Mouse (Mus musculus) heart, embryonic 14.5 days (tissue): ENCODE data around the gene Ctbp2. TPM values are rescaled to one million over a fixed set of nuclear protein-coding genes. Genes with fewer than 3 reads are reported as not detected.

Experiments
- ATAC-seq: fragments of 200-750 bp; cut with Nextera tagmentation; 2 replicates; pipeline ENCODE4 v1.8.0; 2017; ENCODE audit warnings: low read depth, moderate TSS enrichment; ENCODE audit not compliant: insufficient number of reproducible peaks, insufficient read depth, low FRiP score
- H3K27ac ChIP-seq, 2 experiments: fragments of 200-500 bp in 1 of 2; fragments of 300-500 bp in 1 of 2; sonication (generic) in 1 of 2; replicated peaks in 1 of 2; 2 replicates each; pipeline ENCODE4 v1.5.1; 2012 to 2014; ENCODE audit warnings: low read depth in 2 of 2, low read length in 2 of 2, control low read depth in 1 of 2, mild to moderate bottlenecking in 1 of 2, mixed read lengths in 1 of 2; ENCODE audit not compliant: control insufficient read depth in 1 of 2, insufficient read depth in 1 of 2
- H3K27me3 ChIP-seq: fragments of 300-500 bp; sonication (generic); 2 replicates; pipeline ENCODE4 v1.6.1; 2014; ENCODE audit warnings: mild to moderate bottlenecking, low read length, control low read depth; ENCODE audit not compliant: control insufficient read depth, insufficient read depth
- H3K36me3 ChIP-seq: fragments of 300-500 bp; sonication (generic); 2 replicates; pipeline ENCODE4 v1.6.1; 2014; ENCODE audit warnings: mild to moderate bottlenecking, control low read depth, low read length, mixed read lengths; ENCODE audit not compliant: control insufficient read depth, insufficient read depth
- H3K4me1 ChIP-seq, 2 experiments: fragments of 200-500 bp in 1 of 2; fragments of 300-500 bp in 1 of 2; sonication (generic) in 1 of 2; 2 replicates each; pipeline ENCODE4 v1.6.1; 2012 to 2014; ENCODE audit warnings: low read length in 2 of 2, control low read depth in 1 of 2, mixed read lengths in 1 of 2; ENCODE audit not compliant: control insufficient read depth in 2 of 2, insufficient read depth in 2 of 2
- H3K4me2 ChIP-seq: fragments of 300-500 bp; sonication (generic); 2 replicates; pipeline ENCODE4 v1.6.1; 2014; ENCODE audit warnings: mild to moderate bottlenecking, low read length
- H3K4me3 ChIP-seq, 2 experiments: fragments of 200-500 bp in 1 of 2; fragments of 300-500 bp in 1 of 2; sonication (generic) in 1 of 2; 2 replicates each; pipeline ENCODE4 v1.5.1; 2012 to 2014; ENCODE audit warnings: low read length in 2 of 2, mild to moderate bottlenecking in 2 of 2, control low read depth in 1 of 2, low read depth in 1 of 2, moderate library complexity in 1 of 2; ENCODE audit not compliant: control insufficient read depth in 1 of 2, insufficient read depth in 1 of 2
- H3K9ac ChIP-seq: fragments of 300-500 bp; sonication (generic); 2 replicates; pipeline ENCODE4 v1.6.1; 2014; ENCODE audit warnings: mild to moderate bottlenecking, low read length
- H3K9me3 ChIP-seq: fragments of 300-500 bp; sonication (generic); 2 replicates; pipeline ENCODE4 v1.6.1; 2016; ENCODE audit warnings: low read length, control low read depth; ENCODE audit not compliant: control insufficient read depth
- WGBS: fragments of 180-500 bp; shearing (Covaris S2); extraction: QIAGEN DNeasy Blood & Tissue Kit; methylation state at CpG from one replicate; pipeline ENCODE4 v1.1.7; 2014; 5-methylcytosine and 5-hydroxymethylcytosine counted together
- polyA plus RNA-seq: library from polyadenylated mRNA; unstranded; fragments of >200 nt; fragmentation: Nextera tagmentation; extraction: Ambion mirVana; gene quantifications from 2 replicates; pipeline ENCODE4 v1.2.1, GENCODE M21; 2014

The Ctbp2 gene
- polyA plus RNA-seq, result 52.1 and 54.3 TPM in 2 replicates

- Histone ChIP-seq H3K9me3 (peaks cover 8% of the 10 kb centered on the region; the same call in 1 of the 2 replicates), H3K9ac (peak within 1 kb of the TSS; percentile 98), H3K36me3 (no peaks in the 10 kb centered on the region), H3K4me2 (peak within 1 kb of the TSS; percentile 95), H3K4me1 (peaks cover 11 to 23% of the 10 kb centered on the region in 2 experiments), H3K27me3 (no peaks in the 10 kb centered on the region), H3K27ac (peak within 1 kb of the TSS; percentile 99 to 100), H3K4me3 (peak within 1 kb of the TSS; percentile 93 to 96)
- ATAC-seq, result peak; percentile 80
- under 1% methylated on average over 59 of the region's 59 CpGs for WGBS
Measured at GRCm38 (mm10) chr7:133123999-133124700, at the start of gene Ctbp2. Gene Ctbp2, minus strand, starts transcription at chr7:133124354.

- ATAC-seq, result no peak
- no peaks in the 10 kb centered on the region for H3K9me3 ChIP-seq
- H3K27me3 ChIP-seq, result no peaks in the 10 kb centered on the region
- H3K36me3 ChIP-seq, result no peaks in the 10 kb centered on the region
- 45% methylated on average over 4 of the region's 4 CpGs for WGBS
- peaks cover 6% of the 10 kb centered on the region in 2 experiments for H3K4me1 ChIP-seq
- H3K4me3 ChIP-seq, result no peak overlapping the region
- H3K4me2 ChIP-seq, result no peak overlapping the region
- no peak overlapping the region for H3K9ac ChIP-seq
- H3K27ac ChIP-seq, result 0 out of 4 replicates have a peak overlapping the region, but pooled peaks of 1 of the 2 experiments have one; percentile 14
Measured at GRCm38 (mm10) chr7:133171403-133172032, 47.4 kb upstream of the Ctbp2 start.

GRCm38 (mm10) chr7:133168928-133169327, 44.8 kb upstream of the Ctbp2 start:
- Histone ChIP-seq H3K4me2 (no peak overlapping the region), H3K27me3 (no peaks in the 10 kb centered on the region), H3K4me3 (no peak overlapping the region), H3K27ac (no peak overlapping the region), H3K4me1 (peaks cover 3% of the 10 kb centered on the region in 2 experiments; a peak in 2 of 4 replicates), H3K36me3 (no peaks in the 10 kb centered on the region), H3K9me3 (no peaks in the 10 kb centered on the region), H3K9ac (no peak overlapping the region)
- ATAC-seq, result no peak
- 97% methylated on average over 3 of the region's 3 CpGs for WGBS

- Histone ChIP-seq H3K4me3 (no peak overlapping the region), H3K4me2 (no peak overlapping the region), H3K4me1 (peaks cover 3% of the 10 kb centered on the region in 2 experiments; a peak in 2 of 4 replicates), H3K9ac (no peak overlapping the region), H3K9me3 (no peaks in the 10 kb centered on the region), H3K27ac (no peak overlapping the region), H3K36me3 (no peaks in the 10 kb centered on the region), H3K27me3 (no peaks in the 10 kb centered on the region)
- WGBS, result 79% methylated on average over 2 of the region's 2 CpGs
- no peak for ATAC-seq
Measured at GRCm38 (mm10) chr7:133167903-133168302, 43.7 kb upstream of the Ctbp2 start.

- Histone ChIP-seq H3K4me1 (peaks cover 0 to 2% of the 10 kb centered on the region in 2 experiments; a peak in 1 of 4 replicates), H3K27me3 (no peaks in the 10 kb centered on the region), H3K4me3 (no peak overlapping the region), H3K9ac (no peak overlapping the region), H3K27ac (no peak overlapping the region), H3K4me2 (no peak overlapping the region), H3K9me3 (no peaks in the 10 kb centered on the region), H3K36me3 (no peaks in the 10 kb centered on the region)
- 40% methylated on average over 2 of the region's 2 CpGs for WGBS
- ATAC-seq, result no peak
Measured at GRCm38 (mm10) chr7:133164770-133165169, 40.6 kb upstream of the Ctbp2 start.

- no peak overlapping the region for H3K27ac ChIP-seq
- 66% methylated on average over 5 of the region's 5 CpGs for WGBS
- H3K9me3 ChIP-seq, result no peaks in the 10 kb centered on the region
- H3K4me1 ChIP-seq, result peaks cover 0 to 2% of the 10 kb centered on the region in 2 experiments; a peak in 1 of 4 replicates
- H3K27me3 ChIP-seq, result no peaks in the 10 kb centered on the region
- H3K4me2 ChIP-seq, result no peak overlapping the region
- H3K4me3 ChIP-seq, result no peak overlapping the region
- H3K9ac ChIP-seq, result no peak overlapping the region
- no peaks in the 10 kb centered on the region for H3K36me3 ChIP-seq
- no peak for ATAC-seq
Measured at GRCm38 (mm10) chr7:133163011-133163410, 38.9 kb upstream of the Ctbp2 start.

- Histone ChIP-seq H3K4me1 (peaks cover 0 to 2% of the 10 kb centered on the region in 2 experiments; a peak in 1 of 4 replicates), H3K27me3 (no peaks in the 10 kb centered on the region), H3K9ac (no peak overlapping the region), H3K4me2 (no peak overlapping the region), H3K36me3 (no peaks in the 10 kb centered on the region), H3K9me3 (no peaks in the 10 kb centered on the region), H3K4me3 (no peak overlapping the region), H3K27ac (no peak overlapping the region)
- 48% methylated on average over 2 of the region's 2 CpGs for WGBS
- ATAC-seq, result no peak
Measured at GRCm38 (mm10) chr7:133162131-133162530, 38.0 kb upstream of the Ctbp2 start.
